Mouse (Mus musculus) thymus, adult 2 months (tissue): Measurements from ENCODE around the gene Nt5c2. TPM values are rescaled to one million over a fixed set of nuclear protein-coding genes. Genes with fewer than 3 reads are reported as not detected.
A peak's percentile ranks its signal among the peaks of the same experiment; 100 is the strongest.

Experiments used
- DNase-seq: peaks from one replicate; pipeline ENCODE4 v3.0.0; 2021
- H3K27ac ChIP-seq: fragments of 200-500 bp; 2 replicates; pipeline ENCODE4 v1.5.1; 2012; ENCODE audit warnings: low read length, control low read depth; ENCODE audit not compliant: control insufficient read depth, insufficient read depth
- H3K27me3 ChIP-seq: fragments of 200-500 bp; 2 replicates; pipeline ENCODE4 v1.6.1; 2012; ENCODE audit warnings: mild to moderate bottlenecking, low read length, moderate library complexity, mixed read lengths; ENCODE audit not compliant: control insufficient read depth, insufficient read depth
- H3K36me3 ChIP-seq: fragments of 200-500 bp; 2 replicates; pipeline ENCODE4 v1.6.1; 2012; ENCODE audit warnings: mild to moderate bottlenecking, low read length, moderate library complexity; ENCODE audit not compliant: control insufficient read depth, insufficient read depth
- H3K4me1 ChIP-seq: fragments of 200-500 bp; replicated peaks from 2 replicates; pipeline ENCODE4 v1.6.1; 2012; ENCODE audit warnings: low read length; ENCODE audit not compliant: control insufficient read depth, insufficient read depth
- H3K4me3 ChIP-seq: fragments of 200-500 bp; 2 replicates; pipeline ENCODE4 v1.5.1; 2012; ENCODE audit warnings: mild to moderate bottlenecking, low read length, control low read depth, moderate library complexity; ENCODE audit not compliant: control insufficient read depth, insufficient read depth
- CTCF ChIP-seq: fragments of 200-500 bp; IDR thresholded peaks from 2 replicates; pipeline ENCODE4 v1.5.1; 2012; ENCODE audit warnings: mild to moderate bottlenecking, control low read depth, low read length, moderate library complexity, borderline replicate concordance; ENCODE audit not compliant: control insufficient read depth, poor library complexity, insufficient read depth; ENCODE audit errors: extremely low read depth
- POLR2A ChIP-seq: fragments of 200-500 bp; IDR thresholded peaks from 2 replicates; pipeline ENCODE4 v1.6.1; 2012; ENCODE audit warnings: mild to moderate bottlenecking, low read length, control low read depth, moderate library complexity; ENCODE audit not compliant: control insufficient read depth, poor library complexity, insufficient read depth; ENCODE audit errors: extremely low read depth
- WGBS: fragments of 180-500 bp; shearing (Covaris S2); methylation state at CpG from one replicate; pipeline ENCODE4 v1.1.7; 2018; 5-methylcytosine and 5-hydroxymethylcytosine counted together
- polyA plus RNA-seq: library from polyadenylated mRNA; depleted of rRNA; stranded (reverse); fragments of >200 nt; gene quantifications from 2 replicates; pipeline ENCODE4 v1.2.3, GENCODE M21; 2012

The Nt5c2 gene
- polyA plus RNA-seq, 1 experiment = 32.8 TPM

DNA sequence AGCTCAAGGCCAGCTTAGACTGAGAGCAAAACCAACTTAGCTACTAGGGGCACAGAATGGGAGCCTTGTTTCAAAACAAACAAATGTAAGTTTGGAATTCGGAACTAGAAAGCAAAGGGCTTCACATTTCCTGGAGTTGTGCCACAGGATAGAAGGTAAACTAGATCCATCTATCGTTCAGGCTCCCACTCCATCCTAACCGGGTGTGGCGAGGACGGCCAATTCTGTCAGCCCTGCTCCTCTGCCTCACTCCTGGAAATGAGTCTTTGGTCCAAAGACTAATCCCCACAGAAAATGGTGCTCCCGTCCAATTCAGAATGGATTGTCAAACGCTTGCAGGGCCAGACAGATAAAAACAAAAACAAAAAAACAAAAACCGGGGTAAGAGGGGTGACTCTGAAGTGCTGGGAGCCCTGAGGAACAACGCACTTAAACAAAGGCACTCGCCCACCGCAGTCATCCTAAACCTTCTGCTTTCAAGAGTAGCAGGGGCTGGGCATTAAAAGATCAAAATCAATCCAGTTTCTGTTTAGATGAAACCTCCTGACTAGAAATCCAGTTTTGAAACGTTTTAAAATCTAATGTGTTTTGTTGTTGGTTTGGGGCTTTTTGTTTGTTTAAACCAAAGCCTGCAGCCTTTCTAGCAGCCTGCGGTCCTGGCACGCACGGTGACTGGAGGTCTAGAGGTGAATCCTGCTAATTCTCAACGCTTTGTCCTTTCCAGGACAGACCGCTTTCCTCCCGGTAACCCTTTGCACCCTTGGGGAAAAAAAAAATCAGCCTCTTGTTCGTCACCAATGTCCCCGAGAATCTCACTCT is 1.4 kb downstream of the Nt5c2 start:
- Histone ChIP-seq H3K27me3 (peaks cover 4% of the 10 kb centered on the region; the same call in 1 of the 2 replicates), H3K36me3 (no peaks in the 10 kb centered on the region), H3K27ac (no peak overlapping the region), H3K4me3 (no peak overlapping the region), H3K4me1 (peaks cover 19% of the 10 kb centered on the region)
- TF ChIP-seq POLR2A (no peak), CTCF (no peak)
- WGBS = 29% methylated on average over 20 of the region's 20 CpGs
- DNase-seq = no peak

DNA sequence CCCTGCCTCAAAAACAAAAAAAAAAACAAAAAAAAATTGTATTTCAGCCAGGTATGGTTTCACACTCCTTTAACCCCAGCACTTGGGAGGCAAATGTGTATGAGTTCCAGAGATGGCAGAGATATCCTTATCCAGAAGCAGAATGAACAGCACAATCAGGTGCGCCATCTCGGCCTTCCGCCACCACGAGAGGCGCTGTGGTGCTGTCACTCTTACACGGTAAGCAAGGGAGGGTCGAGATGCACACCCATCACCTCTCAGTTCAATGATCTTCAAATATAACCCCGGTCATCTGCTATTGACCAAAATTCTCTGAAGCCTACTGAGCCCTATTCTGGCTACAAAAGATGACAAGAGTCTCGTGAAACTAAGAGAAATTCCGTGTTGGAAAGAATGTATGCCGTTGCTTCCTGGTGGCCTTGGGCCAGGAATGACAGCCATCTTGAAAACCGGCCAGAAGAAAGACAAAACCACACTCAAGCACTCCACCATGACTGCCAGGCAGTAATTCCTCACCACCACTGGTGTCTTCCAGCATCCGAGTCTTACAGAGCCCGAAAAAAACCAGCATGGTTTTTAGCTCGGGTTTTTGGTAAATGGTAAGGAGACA is 2.3 kb downstream of the Nt5c2 start:
- Histone ChIP-seq H3K4me1 (peaks cover 19% of the 10 kb centered on the region), H3K27me3 (peaks cover 4% of the 10 kb centered on the region; the same call in 1 of the 2 replicates), H3K4me3 (no peak overlapping the region), H3K27ac (no peak overlapping the region), H3K36me3 (no peaks in the 10 kb centered on the region)
- TF ChIP-seq POLR2A (no peak), CTCF (no peak)
- WGBS = 93% methylated on average over 15 of the region's 15 CpGs
- DNase-seq = no peak

DNA sequence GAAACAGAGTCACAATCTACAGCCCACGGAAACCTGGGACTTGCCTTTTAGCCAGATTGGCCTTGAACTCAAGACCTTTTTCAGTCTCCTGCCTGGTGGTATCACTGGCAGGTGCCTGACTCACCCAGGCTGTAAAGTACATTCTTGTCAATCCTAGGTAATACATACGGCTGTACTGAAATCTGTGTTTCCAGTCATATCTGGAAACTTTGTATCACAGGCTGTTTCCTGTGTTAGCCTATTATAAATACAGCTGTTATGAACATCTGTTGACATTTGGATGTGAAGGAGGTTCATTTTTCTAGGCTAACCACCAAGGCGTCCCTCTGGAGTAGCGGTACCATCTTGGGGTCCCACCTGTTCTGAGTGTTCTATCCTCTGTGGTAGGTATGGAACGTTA is 5.0 kb downstream of the Nt5c2 start:
- Histone ChIP-seq H3K4me1 (peaks cover 9% of the 10 kb centered on the region), H3K27me3 (peaks cover 4% of the 10 kb centered on the region; the same call in 1 of the 2 replicates), H3K36me3 (no peaks in the 10 kb centered on the region), H3K27ac (no peak overlapping the region), H3K4me3 (no peak overlapping the region)
- DNase-seq = no peak
- TF ChIP-seq POLR2A = no peak
- TF ChIP-seq CTCF = no peak
- WGBS = 88% methylated on average over 5 of the region's 5 CpGs

DNA sequence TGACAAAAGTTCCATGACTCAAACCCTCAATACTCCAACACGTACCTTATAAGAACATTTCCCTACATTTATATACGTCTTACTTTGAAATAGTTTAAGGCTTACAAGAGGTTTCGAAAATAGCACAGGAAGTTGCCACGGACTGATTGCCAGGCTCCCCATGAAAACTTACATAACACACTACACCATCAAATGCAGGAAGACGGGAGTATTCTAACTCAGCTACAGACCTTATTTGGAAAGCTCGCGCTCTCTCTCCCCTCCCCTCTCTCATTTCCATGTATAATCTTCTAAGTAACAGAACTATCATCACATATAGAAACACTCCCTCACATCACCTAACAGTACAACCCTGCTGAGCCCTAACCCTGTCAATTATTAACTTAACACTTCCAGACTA is 5.5 kb downstream of the Nt5c2 start:
- Histone ChIP-seq H3K4me3 (no peak overlapping the region), H3K36me3 (no peaks in the 10 kb centered on the region), H3K27me3 (peaks cover 4% of the 10 kb centered on the region; the same call in 1 of the 2 replicates), H3K27ac (no peak overlapping the region), H3K4me1 (peaks cover 4% of the 10 kb centered on the region; the same call in 1 of the 2 replicates)
- no peak for DNase-seq
- no peak for TF ChIP-seq CTCF
- no peak for TF ChIP-seq POLR2A
- whole genome bisulfite sequencing = 68% methylated on average over 7 of the region's 7 CpGs

DNA sequence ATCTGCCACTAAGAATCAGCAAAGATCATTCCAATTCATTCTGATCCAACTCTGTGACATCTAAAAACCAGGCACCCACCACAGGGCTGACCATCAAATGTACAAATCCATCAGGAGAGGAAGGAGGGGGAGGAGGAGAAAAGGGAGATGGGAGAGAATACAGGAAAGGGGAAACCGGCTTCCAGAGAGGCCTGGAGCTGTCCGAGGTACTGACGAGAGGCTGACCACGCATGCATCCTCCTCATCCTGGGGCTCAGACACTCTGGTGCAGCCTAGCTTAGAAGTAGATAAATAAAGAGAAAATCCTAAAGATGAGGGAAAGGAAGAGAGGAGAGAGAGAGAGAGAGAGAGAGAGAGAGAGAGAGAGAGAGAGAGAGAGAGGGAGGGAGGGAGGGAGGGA is 8.6 kb downstream of the Nt5c2 start:
- 13% methylated on average over 4 of the region's 4 CpGs for WGBS
- H3K4me3 ChIP-seq = no peak overlapping the region
- no peaks in the 10 kb centered on the region for H3K4me1 ChIP-seq
- no peak overlapping the region for H3K27ac ChIP-seq
- no peaks in the 10 kb centered on the region for H3K27me3 ChIP-seq
- DNase-seq = peak; percentile 24
- TF ChIP-seq POLR2A = no peak
- no peak for TF ChIP-seq CTCF
- H3K36me3 ChIP-seq = no peaks in the 10 kb centered on the region

DNA sequence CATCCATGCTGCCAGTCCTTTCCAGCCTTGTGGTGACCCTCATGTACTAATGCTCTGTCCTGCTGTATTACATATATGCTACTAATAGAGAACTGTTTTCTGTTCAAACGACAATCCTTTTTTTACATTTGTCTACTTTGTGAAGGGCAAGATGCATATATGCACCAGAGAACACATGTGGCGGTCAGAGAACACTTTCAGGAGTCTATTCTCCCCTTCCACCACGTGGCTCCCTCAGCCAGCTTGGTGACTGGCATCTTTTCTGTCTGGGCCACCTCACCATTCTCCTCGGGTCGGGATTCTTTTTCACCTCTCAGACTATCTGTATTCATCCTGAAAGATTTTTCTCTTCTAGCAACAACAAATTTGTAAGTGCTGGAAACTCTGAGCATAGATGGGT is 9.1 kb downstream of the Nt5c2 start:
- Histone ChIP-seq H3K4me3 (no peak overlapping the region), H3K36me3 (no peaks in the 10 kb centered on the region), H3K27ac (no peak overlapping the region), H3K4me1 (no peaks in the 10 kb centered on the region), H3K27me3 (no peaks in the 10 kb centered on the region)
- TF ChIP-seq CTCF (no peak), POLR2A (no peak)
- DNase-seq = no peak
- WGBS = 66% methylated on average over 5 of the region's 5 CpGs
